Mouse (Mus musculus) layer of hippocampus, postnatal 36 days (tissue): ENCODE measurements around the gene Prok2. TPM values are rescaled to one million over a fixed set of nuclear protein-coding genes. Genes with fewer than 3 reads are reported as not detected.
A peak's percentile ranks its signal among the peaks of the same experiment; 100 is the strongest.

Source experiments
- DNase-seq, 2 experiments: peaks; one replicate each; pipeline ENCODE4 v3.0.0; 2022
- total RNA-seq, 2 experiments: library from RNA; stranded (reverse); gene quantifications; 2 replicates each; pipeline ENCODE4 v1.2.3; 2021

Gene Prok2
- total RNA-seq, 2 experiments from 2014 or later, result 0.85 to 1.1 TPM

- DNase-seq, result peak; percentile 54 to 57
These were observed 33.8 kb downstream of the Prok2 start, which contains the start of gene Gpr27 for GRCm38 (mm10) chr6:99692206-99692915. TSS of gene Gpr27 (plus strand) at chr6:99692679.

GRCm38 (mm10) chr6:99691666-99692205, 34.5 kb downstream of the Prok2 start:
- DNase-seq, result no peak

GRCm38 (mm10) chr6:99688513-99688912, 37.7 kb downstream of the Prok2 start:
- no peak for DNase-seq

GRCm38 (mm10) chr6:99684899-99685298, 41.3 kb downstream of the Prok2 start:
- DNase-seq, result no peak

GRCm38 (mm10) chr6:99683974-99684373, 42.2 kb downstream of the Prok2 start:
- no peak for DNase-seq

- peak; percentile 32 to 37 for DNase-seq
These were observed 48.1 kb downstream of the Prok2 start for GRCm38 (mm10) chr6:99678108-99678507.

GRCm38 (mm10) chr6:99677325-99677724, 48.9 kb downstream of the Prok2 start:
- DNase-seq, result no peak

GRCm38 (mm10) chr6:99674482-99674881, 51.7 kb downstream of the Prok2 start:
- no peak for DNase-seq

GRCm38 (mm10) chr6:99671768-99672167, 54.4 kb downstream of the Prok2 start:
- DNase-seq, result no peak

GRCm38 (mm10) chr6:99670481-99671119, 55.6 kb downstream of the Prok2 start:
- peak; percentile 42 for DNase-seq

GRCm38 (mm10) chr6:99669481-99670325, 56.5 kb downstream of the Prok2 start:
- DNase-seq, result peak; percentile 89 to 90

GRCm38 (mm10) chr6:99667290-99667689, 58.9 kb downstream of the Prok2 start:
- no peak for DNase-seq

- peak; percentile 49 to 51 for DNase-seq
These were observed 59.6 kb downstream of the Prok2 start, which contains the start of the genes Eif4e3 and Gm20696 for GRCm38 (mm10) chr6:99666318-99667171. TSS of gene Eif4e3 (minus strand) at chr6:99666771. TSS of gene Gm20696 (minus strand) at chr6:99666797.

GRCm38 (mm10) chr6:99665457-99666317, 60.5 kb downstream of the Prok2 start:
- no peak for DNase-seq

- no peak for DNase-seq
These were observed 63.0 kb downstream of the Prok2 start for GRCm38 (mm10) chr6:99663232-99663631.

Other genes with a start within 250 kb of the Prok2 start
- 10 to 100 TPM; 82.4 to 85.4 TPM for gene Foxp1, start 203.7 kb downstream of the Prok2 start, total RNA-seq
- gene Eif4e3, start 59.6 kb downstream of the Prok2 start, total RNA-seq, result 10 to 100 TPM; 23.5 to 25.5 TPM
- gene Gm20696, start 59.6 kb downstream of the Prok2 start, total RNA-seq, result 10 to 100 TPM in 1 of 2 experiments, 1 to 10 TPM in 1; 4.9 to 10.1 TPM
- gene Gpr27, start 33.7 kb downstream of the Prok2 start, total RNA-seq, result 10 to 100 TPM; 61.0 to 64.1 TPM